Mouse (Mus musculus): ENCODE results near the gene Itpr1. TPM values are rescaled to one million over a fixed set of nuclear protein-coding genes. Genes with fewer than 3 reads are reported as not detected.

Gene Itpr1
- polyA plus RNA-seq, 1 experiment from 2014 or later = 3.5 TPM

DNA sequence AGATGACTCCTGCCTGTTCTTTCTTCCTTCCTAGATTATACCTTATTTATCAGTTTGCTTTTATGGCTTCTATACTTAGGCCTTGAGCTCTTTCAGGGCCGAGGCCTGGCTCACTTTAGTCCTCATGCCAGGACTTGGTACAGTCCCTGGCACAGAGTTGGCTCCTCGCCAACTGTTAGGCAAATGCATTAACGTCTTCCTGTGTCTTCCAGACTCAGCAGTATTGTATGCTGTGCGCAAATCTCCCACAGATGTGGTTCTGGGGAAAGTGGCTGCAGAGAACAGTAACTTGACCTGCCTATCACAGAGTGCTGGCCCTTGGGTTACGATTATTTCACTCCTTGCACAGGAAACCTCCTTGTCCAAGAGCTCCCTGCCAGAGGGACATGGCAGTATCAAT, 27.9 kb downstream of the Itpr1 start:
- no peak; the same call in 1 of the 2 replicates for ATAC-seq (ENCODE audit: low read depth)
- Histone ChIP-seq H3K9ac (replicated peaks; ENCODE audit: low read depth, low read length) (no peak overlapping the region), H3K36me3 (ENCODE audit: control insufficient read depth, insufficient read depth, low read length) (no peaks in the 10 kb centered on the region), H3K27ac (ENCODE audit: low read depth, low read length) (no peak overlapping the region), H3K9me3 (ENCODE audit: control insufficient read depth, low read length) (no peaks in the 10 kb centered on the region), H3K27me3 (ENCODE audit: control insufficient read depth, insufficient read depth, low read length) (no peaks in the 10 kb centered on the region), H3K4me1 (ENCODE audit: control insufficient read depth, insufficient read depth, low read length) (0 out of 2 replicates have a peak, but pooled peaks cover 4% of the 10 kb centered on the region), H3K4me2 (ENCODE audit: low read depth, low read length) (no peak overlapping the region), H3K4me3 (ENCODE audit: low read depth, low read length) (no peak overlapping the region)
- WGBS = 55% methylated on average over 5 of the region's 5 CpGs

DNA sequence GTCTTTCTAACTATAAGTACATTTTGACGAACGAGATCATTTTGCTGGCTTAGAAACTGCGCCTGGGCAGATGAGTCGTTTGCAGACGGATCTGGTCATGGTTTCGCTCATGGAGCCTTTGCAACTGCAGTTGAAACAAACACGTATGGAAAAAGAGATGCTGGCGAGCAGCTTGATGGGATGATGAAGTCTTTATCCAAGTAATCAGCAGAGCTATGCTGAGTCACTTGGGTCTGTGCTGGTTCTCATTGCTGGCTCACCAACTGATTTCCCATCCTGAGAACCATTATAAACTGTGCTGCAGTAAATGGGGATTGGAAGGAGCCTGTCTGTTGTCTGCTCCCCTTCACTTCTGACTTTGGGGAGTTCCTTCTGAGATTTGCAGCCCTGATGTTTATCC, 31.7 kb downstream of the Itpr1 start:
- no peaks in the 10 kb centered on the region for H3K9me3 ChIP-seq (ENCODE audit: control insufficient read depth, low read length)
- no peaks in the 10 kb centered on the region for H3K36me3 ChIP-seq (ENCODE audit: control insufficient read depth, insufficient read depth, low read length)
- ATAC-seq (ENCODE audit: low read depth) = no peak
- H3K27me3 ChIP-seq (ENCODE audit: control insufficient read depth, insufficient read depth, low read length) = no peaks in the 10 kb centered on the region
- no peak overlapping the region for H3K9ac ChIP-seq (replicated peaks; ENCODE audit: low read depth, low read length)
- H3K4me1 ChIP-seq (ENCODE audit: control insufficient read depth, insufficient read depth, low read length) = no peaks in the 10 kb centered on the region
- no peak overlapping the region for H3K4me3 ChIP-seq (ENCODE audit: low read depth, low read length)
- no peak overlapping the region for H3K4me2 ChIP-seq (ENCODE audit: low read depth, low read length)
- 93% methylated on average over 8 of the region's 8 CpGs for WGBS
- H3K27ac ChIP-seq (ENCODE audit: low read depth, low read length) = no peak overlapping the region

DNA sequence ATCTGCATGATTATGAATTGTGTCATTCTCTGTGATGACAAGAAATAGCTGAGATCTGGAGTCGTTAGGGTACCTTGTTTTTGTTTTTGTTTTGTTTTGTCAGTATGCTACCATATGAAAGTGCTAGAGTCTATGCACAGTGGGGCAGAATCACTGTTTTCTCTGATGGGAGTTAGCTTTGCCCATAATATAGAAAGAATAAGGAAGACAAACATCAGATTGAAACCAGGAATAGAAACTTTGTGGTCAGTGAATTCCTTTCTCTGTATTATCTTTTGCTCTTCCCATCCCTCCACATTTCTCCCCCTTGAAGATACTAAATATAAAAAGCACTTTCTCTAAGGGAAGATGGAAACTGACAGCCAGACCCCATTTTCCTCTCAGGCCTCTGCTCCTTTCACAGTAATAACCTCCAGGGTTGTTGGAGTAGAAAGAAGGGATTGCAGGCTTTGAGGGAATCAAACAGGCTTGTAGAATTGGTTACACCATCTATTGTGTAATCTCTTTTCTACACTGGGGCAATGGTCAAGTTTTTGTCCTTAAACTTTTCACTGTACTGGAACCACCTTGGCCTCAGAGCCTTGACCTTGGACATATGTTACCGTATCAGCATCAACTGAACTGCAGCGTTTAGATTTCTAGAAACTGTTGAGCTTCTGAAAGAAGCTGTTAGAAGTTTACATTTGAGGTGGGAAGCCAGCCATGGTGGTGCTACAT, 33.6 kb downstream of the Itpr1 start:
- H3K4me1 ChIP-seq (ENCODE audit: control insufficient read depth, insufficient read depth, low read length) = no peaks in the 10 kb centered on the region
- no peaks in the 10 kb centered on the region for H3K36me3 ChIP-seq (ENCODE audit: control insufficient read depth, insufficient read depth, low read length)
- no peak for ATAC-seq (ENCODE audit: low read depth)
- H3K4me2 ChIP-seq (ENCODE audit: low read depth, low read length) = no peak overlapping the region
- no peak overlapping the region for H3K9ac ChIP-seq (replicated peaks; ENCODE audit: low read depth, low read length)
- H3K9me3 ChIP-seq (ENCODE audit: control insufficient read depth, low read length) = no peaks in the 10 kb centered on the region
- no peaks in the 10 kb centered on the region for H3K27me3 ChIP-seq (ENCODE audit: control insufficient read depth, insufficient read depth, low read length)
- WGBS = 88% methylated on average over 3 of the region's 3 CpGs
- no peak overlapping the region for H3K27ac ChIP-seq (ENCODE audit: low read depth, low read length)
- H3K4me3 ChIP-seq (ENCODE audit: low read depth, low read length) = no peak overlapping the region

DNA sequence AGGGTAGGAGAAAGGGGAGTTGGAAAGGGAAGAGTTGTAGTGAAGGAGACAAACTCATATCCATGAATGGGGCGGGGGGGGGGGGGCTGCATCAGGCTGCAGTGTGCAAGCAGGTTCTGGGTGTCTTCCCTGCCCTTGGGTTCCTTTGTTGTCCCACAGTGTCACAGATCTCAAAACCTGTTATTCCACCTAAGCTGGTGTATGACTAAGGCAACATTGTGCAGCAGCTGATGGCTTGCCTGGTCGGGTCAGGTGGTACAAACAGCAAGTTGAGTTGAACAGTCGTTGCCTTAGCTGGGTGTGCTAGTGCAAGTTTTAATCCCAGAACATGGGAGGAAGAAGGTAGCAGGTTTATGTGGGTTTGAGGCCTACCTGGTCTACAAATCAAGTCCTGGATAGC, 34.3 kb downstream of the Itpr1 start:
- Histone ChIP-seq H3K27me3 (ENCODE audit: control insufficient read depth, insufficient read depth, low read length) (no peaks in the 10 kb centered on the region), H3K9ac (replicated peaks; ENCODE audit: low read depth, low read length) (no peak overlapping the region), H3K9me3 (ENCODE audit: control insufficient read depth, low read length) (no peaks in the 10 kb centered on the region), H3K4me1 (ENCODE audit: control insufficient read depth, insufficient read depth, low read length) (no peaks in the 10 kb centered on the region), H3K4me3 (ENCODE audit: low read depth, low read length) (no peak overlapping the region), H3K36me3 (ENCODE audit: control insufficient read depth, insufficient read depth, low read length) (no peaks in the 10 kb centered on the region), H3K27ac (ENCODE audit: low read depth, low read length) (no peak overlapping the region), H3K4me2 (ENCODE audit: low read depth, low read length) (no peak overlapping the region)
- WGBS = 94% methylated on average over 3 of the region's 3 CpGs
- ATAC-seq (ENCODE audit: low read depth) = no peak

DNA sequence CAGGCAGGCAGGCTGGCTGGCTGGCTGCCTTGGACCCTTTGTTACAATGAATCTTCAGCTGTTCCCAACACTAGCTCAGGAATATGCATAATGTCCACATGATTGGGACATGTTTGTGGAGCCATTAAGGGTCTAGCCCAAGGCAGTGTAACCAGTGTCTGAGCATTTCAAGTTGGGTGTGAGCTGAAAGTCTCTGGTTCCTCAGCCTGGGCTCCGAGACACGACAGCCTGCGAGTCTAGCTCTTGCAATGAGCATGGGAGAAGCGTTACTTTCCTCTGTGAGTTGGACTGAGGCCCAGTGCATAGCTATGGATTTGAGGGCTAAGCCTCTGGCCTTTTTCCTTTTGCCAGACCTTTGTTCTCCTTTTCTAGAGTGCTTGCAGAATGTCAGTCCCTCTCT, 35.6 kb downstream of the Itpr1 start:
- no peaks in the 10 kb centered on the region for H3K4me1 ChIP-seq (ENCODE audit: control insufficient read depth, insufficient read depth, low read length)
- H3K4me2 ChIP-seq (ENCODE audit: low read depth, low read length) = no peak overlapping the region; the same call in 1 of the 2 replicates
- no peaks in the 10 kb centered on the region for H3K27me3 ChIP-seq (ENCODE audit: control insufficient read depth, insufficient read depth, low read length)
- H3K9ac ChIP-seq (replicated peaks; ENCODE audit: low read depth, low read length) = no peak overlapping the region
- ATAC-seq (ENCODE audit: low read depth) = peak; percentile 42; the same call in 1 of the 2 replicates
- H3K9me3 ChIP-seq (ENCODE audit: control insufficient read depth, low read length) = no peaks in the 10 kb centered on the region
- H3K36me3 ChIP-seq (ENCODE audit: control insufficient read depth, insufficient read depth, low read length) = no peaks in the 10 kb centered on the region
- no peak overlapping the region for H3K4me3 ChIP-seq (ENCODE audit: low read depth, low read length)
- 0 out of 2 replicates have a peak overlapping the region, but pooled peaks have one; percentile 44 for H3K27ac ChIP-seq (ENCODE audit: low read depth, low read length)
- 47% methylated on average over 4 of the region's 4 CpGs for WGBS

DNA sequence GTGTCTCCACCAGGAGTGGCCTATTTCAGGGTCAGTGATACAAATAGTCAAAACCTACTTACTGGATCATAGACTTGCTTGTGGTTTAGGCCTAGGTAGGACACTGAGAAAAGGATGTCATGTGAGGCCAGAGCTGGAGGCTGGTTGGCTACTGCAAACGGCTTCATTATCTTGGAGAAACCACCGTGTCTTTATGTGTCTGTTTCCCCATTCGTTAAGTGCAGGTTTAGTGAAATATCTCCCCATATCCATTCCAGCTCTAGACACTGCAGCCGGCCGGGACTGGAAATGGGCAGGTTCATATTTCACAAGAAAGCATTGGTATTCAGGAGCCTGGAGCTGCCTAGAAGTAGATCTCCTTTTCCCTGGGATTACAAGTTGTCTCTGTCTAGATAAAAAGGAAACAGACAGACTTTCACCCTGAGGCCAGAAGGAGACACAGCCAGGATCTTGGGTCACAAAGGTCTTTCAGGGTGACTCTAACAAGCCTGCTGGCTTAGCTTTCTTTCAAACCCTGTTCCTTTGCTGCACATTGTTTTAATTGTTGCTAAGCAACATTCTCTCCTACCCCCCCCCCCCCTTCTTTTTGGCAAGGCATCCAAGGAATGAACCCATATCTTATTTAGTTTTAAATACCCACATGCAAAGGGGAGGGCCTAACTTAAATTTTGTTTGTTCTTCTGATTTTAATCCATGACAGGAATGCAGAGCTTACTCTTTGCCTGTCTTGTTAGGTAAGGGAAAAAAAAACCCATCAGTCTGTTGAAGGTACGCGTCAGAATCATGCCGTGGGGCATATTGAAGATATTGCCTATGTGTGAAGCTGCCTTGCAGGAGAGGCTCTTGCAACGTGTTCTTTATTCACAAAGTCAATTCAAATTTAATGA, 36.4 kb downstream of the Itpr1 start:
- peak; percentile 54; the same call in 1 of the 2 replicates for ATAC-seq (ENCODE audit: low read depth)
- Histone ChIP-seq H3K9ac (replicated peaks; ENCODE audit: low read depth, low read length) (no peak overlapping the region), H3K36me3 (ENCODE audit: control insufficient read depth, insufficient read depth, low read length) (no peaks in the 10 kb centered on the region), H3K4me3 (ENCODE audit: low read depth, low read length) (no peak overlapping the region), H3K27ac (ENCODE audit: low read depth, low read length) (no peak overlapping the region), H3K4me1 (ENCODE audit: control insufficient read depth, insufficient read depth, low read length) (no peaks in the 10 kb centered on the region), H3K27me3 (ENCODE audit: control insufficient read depth, insufficient read depth, low read length) (no peaks in the 10 kb centered on the region), H3K9me3 (ENCODE audit: control insufficient read depth, low read length) (no peaks in the 10 kb centered on the region), H3K4me2 (ENCODE audit: low read depth, low read length) (no peak overlapping the region)
- WGBS = 39% methylated on average over 9 of the region's 9 CpGs

DNA sequence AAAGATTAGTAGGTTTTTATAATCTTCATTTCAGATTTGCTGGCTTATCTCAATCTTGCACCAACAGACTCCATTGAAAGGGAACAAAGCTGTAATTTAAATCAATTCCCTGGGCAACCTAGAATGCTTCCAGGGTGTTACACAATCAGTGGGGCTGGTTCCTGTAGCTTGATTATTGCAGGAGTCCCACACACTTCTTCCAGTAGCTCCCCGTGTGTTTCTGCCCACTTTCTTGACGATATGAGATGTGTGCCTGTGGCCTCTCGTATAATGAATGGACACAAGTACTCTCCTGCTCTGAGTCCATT, 37.0 kb downstream of the Itpr1 start:
- H3K9ac ChIP-seq (replicated peaks; ENCODE audit: low read depth, low read length) = no peak overlapping the region
- no peaks in the 10 kb centered on the region for H3K36me3 ChIP-seq (ENCODE audit: control insufficient read depth, insufficient read depth, low read length)
- H3K27me3 ChIP-seq (ENCODE audit: control insufficient read depth, insufficient read depth, low read length) = no peaks in the 10 kb centered on the region
- WGBS = 59% methylated on average over 3 of the region's 3 CpGs
- H3K4me3 ChIP-seq (ENCODE audit: low read depth, low read length) = no peak overlapping the region
- H3K9me3 ChIP-seq (ENCODE audit: control insufficient read depth, low read length) = no peaks in the 10 kb centered on the region
- H3K4me1 ChIP-seq (ENCODE audit: control insufficient read depth, insufficient read depth, low read length) = no peaks in the 10 kb centered on the region
- H3K27ac ChIP-seq (ENCODE audit: low read depth, low read length) = no peak overlapping the region
- ATAC-seq (ENCODE audit: low read depth) = no peak
- H3K4me2 ChIP-seq (ENCODE audit: low read depth, low read length) = no peak overlapping the region

DNA sequence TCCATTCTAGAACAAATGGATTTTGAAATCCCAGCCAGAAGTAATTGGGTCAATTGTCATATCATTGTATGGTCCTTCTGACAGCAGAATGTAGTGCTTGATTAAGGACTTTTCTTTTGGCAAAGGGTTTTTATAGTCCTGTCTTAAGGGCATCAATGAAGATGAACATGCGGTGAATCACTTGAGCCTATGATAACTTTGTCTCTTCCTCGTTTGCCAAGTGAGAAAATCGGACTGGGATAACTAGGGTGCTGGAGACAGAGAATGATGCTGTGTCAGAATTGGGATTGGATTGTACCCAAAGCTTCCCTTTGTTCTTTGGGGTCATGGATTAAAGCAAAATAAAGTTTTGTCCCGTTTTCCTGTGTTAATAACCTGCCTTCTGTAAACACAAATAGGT, 37.5 kb downstream of the Itpr1 start:
- 82% methylated on average over 4 of the region's 4 CpGs for WGBS
- H3K9ac ChIP-seq (replicated peaks; ENCODE audit: low read depth, low read length) = no peak overlapping the region
- ATAC-seq (ENCODE audit: low read depth) = no peak
- H3K4me2 ChIP-seq (ENCODE audit: low read depth, low read length) = no peak overlapping the region
- H3K4me1 ChIP-seq (ENCODE audit: control insufficient read depth, insufficient read depth, low read length) = no peaks in the 10 kb centered on the region
- H3K27me3 ChIP-seq (ENCODE audit: control insufficient read depth, insufficient read depth, low read length) = no peaks in the 10 kb centered on the region
- no peaks in the 10 kb centered on the region for H3K9me3 ChIP-seq (ENCODE audit: control insufficient read depth, low read length)
- H3K27ac ChIP-seq (ENCODE audit: low read depth, low read length) = no peak overlapping the region
- H3K36me3 ChIP-seq (ENCODE audit: control insufficient read depth, insufficient read depth, low read length) = no peaks in the 10 kb centered on the region
- H3K4me3 ChIP-seq (ENCODE audit: low read depth, low read length) = no peak overlapping the region
